Mouse (Mus musculus) Muller cell, postnatal 12 days (primary cell): ENCODE data around the gene Hscb.
"Not testable (repeated sequence)": the region's sequence is repeated elsewhere in the genome, so short reads cannot be mapped to it uniquely, and the experiment has no call there.

Source experiments
- DNase-seq: peaks from one replicate; pipeline ENCODE4 v3.0.0-alpha.2; 2015; ENCODE audit errors: inconsistent ontology term

The Hscb gene

DNA sequence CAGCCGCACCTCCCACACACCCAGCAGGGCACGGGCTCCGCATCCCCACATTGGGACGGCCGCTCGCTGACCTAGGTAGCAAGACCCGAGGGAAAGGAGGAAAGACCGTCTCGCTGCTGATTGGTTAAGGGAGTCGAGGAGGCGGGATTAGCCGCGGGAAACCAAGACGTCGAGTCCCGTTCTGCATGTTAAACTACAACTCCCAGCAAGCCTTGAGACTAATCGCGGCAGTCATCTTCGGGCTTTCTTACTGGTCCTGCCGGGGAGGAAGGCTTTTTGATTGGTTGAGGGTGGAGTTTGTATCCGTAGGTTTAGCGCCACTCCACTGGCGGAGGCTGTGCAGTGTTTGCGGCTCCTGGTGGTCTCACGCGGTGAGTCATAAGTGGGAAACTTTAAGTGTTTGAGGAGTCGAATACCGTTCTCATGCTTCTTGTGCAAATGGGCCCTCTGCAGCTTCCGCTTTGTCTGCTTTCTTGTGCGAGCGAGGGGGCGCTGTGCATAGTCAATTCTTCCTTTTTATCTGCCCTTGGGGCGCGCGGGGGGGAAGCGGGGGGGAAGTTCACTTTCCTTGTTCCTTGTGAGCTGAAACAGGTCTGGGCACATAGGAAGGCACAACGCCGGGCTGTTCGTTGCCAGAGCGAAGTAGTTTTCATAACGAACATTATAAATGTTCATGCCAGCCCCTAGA is at the start of gene Hscb, which contains the start of gene Chek2:
Gene Hscb (minus strand): TSS at position 100 of the 688 bp plus-strand sequence.
Gene Chek2 (plus strand): TSS at position 302 of the 688 bp plus-strand sequence.
- DNase-seq, result peak; percentile 99

DNA sequence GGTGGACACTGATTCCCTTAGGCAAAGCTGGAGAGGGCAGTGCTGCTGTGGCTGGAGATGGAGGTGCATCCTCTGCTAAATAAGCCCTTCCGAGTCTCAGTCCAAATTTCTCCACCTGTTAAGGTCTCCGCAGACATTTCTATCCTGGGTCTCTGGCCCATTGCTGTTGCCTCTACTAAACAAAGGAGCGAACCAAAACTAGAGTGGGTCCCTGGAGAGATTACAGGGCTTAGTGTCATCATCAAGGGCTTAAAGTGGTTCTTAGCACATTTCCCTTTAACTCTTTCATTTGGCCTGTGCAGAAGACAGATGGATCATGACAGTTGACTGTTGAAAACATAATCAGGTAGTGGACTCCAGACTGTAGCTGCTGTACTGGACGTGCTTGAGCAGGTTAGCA is 49.0 kb upstream of the Hscb start:
- DNase-seq, result no peak

DNA sequence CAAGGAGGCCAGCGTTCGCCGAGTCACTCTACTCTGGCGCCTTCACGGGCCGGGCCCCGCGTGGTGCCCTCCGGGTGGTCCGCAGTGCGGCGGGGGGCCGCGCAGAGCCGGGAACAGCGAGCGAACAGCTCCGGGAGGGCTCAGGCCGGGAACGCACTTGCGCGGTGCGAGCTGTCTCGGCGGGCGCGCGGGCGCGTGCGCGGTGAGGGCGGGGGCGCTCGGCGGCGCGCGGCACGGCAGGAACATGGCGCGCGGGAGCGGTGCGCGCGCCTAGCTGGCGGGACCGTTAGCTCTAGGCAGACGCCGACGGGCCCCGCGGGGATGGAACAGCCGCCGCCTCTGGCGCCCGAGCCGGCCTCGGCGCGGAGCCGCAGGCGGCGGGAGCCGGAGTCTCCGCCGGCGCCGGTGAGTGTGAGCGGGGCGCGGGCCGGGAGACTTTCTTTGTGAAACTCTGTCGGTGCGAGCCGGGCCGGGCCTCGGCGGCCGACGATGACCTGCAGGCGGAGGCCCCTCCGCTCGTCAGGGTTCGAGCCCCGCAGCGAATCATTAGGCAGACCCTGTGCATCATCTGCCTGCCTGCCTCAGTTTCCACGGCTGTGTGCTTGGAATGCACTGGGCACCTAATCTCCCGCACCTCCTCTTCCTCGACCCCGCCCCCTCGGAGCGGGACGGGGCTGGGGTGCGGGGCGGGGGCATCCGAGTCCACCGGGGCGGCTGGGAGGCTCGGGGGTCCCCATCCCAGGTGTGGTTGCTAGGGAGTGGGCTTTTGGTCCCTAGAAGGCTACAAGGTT is 40.2 kb upstream of the Hscb start, which contains the start of gene Ttc28:
Gene Ttc28 (plus strand): TSS at position 220 of the 791 bp plus-strand sequence.
- DNase-seq, result peak; percentile 85

DNA sequence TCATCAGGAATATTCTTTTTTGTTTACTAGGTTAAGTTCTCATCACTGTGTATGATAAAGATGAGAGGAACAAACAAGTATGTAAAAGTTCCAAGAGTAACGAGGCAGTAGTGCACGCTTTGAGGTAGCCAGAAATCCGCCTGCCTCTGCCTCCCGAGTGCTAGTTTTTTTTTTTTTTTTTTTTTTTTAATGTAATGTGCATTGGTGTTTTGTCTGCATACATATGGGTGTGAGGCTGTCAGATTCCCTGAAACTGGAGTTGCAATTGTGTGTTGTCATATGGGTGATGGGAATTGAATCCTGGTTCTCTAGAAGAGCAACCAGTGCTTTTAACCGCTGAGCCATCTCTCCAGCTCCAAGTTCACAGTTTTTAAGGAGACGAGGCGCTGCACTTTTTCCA is 39.5 kb upstream of the Hscb start:
- no peak for DNase-seq

DNA sequence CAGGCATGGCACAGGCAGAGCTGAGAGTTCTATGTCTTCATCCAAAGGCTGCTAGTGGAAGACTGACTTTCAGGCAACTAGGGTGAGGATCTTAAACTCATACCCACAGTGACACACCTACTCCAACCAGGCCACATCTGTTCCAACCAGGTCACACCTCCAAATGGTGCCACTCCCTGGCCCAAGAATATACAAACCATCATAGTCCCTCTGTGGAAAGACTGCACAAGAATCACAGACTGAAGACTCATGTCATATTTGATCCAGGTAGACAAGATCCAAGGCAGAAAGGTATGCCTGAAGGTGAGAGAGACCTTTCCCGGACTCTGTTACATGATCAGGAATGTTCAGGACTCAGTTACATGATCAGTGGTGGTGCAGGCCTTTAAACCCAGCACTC is 38.9 kb upstream of the Hscb start:
- not testable (repeated sequence) for DNase-seq

DNA sequence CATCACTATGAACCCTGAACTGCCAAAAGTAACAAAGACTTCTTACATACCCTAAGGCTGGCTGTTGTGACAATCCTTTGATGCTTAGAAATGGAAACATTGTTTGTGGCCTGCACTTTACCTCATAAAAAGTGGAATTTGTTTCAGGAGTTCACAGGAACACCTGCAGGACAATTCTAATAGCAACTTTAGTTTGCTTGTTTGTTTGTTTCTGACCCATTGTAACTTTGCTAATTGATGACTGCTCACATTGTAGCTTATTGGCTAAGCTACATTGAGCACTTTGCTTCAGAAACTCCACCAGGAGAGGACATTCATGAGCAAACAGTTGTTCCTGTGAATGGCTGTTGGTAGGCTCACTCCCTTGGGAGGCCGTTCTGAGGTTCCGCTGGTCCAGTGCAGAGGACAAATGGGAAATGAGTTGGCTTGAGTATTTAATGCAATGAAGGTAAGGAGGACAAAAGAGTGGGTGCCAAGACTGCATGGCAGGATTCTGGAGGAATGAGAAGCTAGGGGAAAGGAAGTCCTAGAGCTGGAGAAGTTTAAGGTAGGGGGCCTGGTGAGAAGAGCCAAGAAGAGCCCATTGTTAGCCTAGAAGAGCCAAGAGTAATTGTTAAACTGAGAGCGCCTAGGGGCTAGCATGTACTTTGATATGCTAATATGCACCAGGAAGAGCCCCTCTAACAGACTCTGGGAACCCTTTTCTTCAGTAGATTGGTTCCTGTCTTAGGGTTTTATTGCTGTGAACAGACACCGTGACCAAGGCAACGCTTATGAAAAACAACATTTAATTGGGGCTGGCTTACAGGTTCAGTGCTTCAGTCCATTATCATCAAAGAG is 38.3 kb upstream of the Hscb start:
- DNase-seq, result no peak

DNA sequence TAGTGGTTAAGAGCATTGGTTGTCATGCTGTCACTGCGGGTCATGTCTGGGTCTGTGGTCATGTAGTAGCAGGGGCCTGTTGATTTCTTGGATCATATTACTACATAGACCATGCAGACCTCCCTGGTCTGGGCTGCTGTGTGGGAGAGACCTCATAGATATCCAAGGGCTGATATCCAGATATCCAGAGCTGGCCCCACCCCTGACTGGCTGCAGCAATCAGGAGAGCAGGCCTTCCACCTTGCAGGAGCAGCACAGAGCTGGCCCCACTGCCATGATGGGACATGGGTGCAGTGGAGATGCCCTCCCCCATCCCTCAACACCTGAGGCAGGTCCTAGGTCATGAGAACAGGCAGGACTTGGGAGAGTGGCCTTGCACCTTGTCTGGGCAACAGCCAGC is 35.7 kb upstream of the Hscb start:
- no peak for DNase-seq

DNA sequence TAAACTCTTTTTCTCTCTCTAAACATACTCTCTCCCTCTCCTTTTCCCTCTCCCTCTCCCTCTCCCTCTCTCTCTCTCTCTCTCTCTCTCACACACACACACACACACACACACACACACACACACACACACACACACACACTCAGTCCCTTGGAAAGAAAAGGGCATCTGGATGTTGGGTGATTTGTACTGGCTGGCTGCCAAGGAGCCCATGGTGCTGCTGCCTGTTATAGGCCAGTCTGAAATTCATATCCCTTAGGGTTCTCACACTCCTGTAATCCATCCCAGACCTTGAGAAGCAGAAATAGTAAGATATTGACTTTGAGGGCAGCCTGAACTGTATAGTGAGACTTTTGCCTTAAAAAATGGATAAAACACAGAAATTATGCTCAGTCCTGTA is 35.1 kb upstream of the Hscb start:
- no peak for DNase-seq

DNA sequence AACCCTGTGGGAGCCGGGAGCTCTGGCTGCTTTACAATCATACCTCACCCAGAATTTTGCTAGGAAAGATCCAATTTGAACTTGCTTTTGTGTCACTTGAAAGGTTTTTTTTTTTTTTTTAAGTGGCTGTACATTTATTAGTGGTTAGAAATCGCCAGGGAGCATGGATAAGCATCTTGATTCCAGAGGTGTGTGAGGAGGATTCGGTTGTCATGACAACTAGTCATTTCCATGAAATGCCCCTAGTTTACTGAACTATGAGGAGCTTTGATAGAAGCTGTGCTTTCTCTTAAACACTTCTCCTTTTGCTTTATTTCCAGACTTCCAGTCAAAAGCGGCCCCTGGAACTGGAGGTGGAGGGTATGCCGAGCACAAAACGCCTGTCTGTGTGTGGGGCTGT is 33.6 kb upstream of the Hscb start:
- no peak for DNase-seq

DNA sequence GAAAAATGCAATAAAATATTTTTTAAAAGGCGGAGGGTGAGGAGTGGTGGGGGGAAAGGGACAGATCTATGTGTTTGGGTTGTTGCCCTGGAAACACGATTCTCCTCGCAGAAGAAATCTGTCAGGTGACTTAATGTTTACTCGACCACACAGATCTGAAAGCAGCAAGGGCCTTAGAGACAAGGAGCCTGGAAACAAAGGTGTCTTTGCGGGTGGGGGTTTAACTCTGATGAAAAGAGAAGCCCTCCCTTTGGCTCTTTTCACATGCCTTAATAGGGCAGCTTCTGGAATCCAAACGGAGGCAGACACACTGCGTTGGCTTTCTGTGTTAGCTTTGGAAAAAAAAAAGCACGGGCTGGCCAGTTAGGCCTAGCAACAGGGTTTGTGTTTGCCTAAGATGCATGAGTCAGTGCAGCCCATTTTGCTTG is 29.7 kb upstream of the Hscb start:
- peak; percentile 62 for DNase-seq

DNA sequence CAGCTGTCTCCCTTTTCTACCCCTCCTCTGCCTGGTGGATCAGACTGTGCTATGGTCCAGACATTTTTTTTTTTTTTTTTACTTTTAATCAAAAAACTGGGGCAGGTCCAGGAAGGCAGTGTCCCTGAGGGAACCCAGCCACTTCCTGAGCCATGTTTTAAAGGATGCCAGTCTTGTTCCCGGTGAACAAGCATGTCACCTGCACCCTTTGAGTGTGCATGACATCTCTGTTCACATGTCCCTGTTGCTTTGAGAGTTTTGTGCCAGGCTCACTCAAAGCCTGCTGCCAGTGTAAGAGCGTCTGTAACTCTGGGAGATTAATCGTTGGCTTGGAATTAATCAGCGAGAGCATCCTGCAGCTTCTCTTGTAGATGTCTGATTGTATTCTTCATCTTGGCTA is 28.9 kb upstream of the Hscb start:
- peak; percentile 11 for DNase-seq

DNA sequence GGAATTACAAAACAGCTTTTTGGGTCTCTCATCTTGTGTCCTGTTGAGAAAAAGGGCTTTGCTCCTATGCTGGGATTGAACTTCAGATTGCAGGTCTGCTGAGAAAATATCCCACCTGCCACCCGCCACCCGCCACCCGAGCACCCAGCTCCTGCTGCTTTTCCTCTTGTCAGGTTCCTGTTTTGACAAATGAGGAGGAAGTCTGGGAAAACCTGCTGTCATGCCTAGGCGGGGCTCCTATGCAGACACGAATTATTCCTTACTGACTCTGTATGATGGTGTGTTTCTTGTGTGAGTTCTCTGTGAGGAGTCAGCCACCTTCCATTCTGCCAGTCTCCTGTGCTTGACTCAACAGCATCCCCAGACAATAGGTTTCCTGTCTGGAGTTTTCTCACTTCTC is 20.9 kb upstream of the Hscb start:
- DNase-seq, result no peak

DNA sequence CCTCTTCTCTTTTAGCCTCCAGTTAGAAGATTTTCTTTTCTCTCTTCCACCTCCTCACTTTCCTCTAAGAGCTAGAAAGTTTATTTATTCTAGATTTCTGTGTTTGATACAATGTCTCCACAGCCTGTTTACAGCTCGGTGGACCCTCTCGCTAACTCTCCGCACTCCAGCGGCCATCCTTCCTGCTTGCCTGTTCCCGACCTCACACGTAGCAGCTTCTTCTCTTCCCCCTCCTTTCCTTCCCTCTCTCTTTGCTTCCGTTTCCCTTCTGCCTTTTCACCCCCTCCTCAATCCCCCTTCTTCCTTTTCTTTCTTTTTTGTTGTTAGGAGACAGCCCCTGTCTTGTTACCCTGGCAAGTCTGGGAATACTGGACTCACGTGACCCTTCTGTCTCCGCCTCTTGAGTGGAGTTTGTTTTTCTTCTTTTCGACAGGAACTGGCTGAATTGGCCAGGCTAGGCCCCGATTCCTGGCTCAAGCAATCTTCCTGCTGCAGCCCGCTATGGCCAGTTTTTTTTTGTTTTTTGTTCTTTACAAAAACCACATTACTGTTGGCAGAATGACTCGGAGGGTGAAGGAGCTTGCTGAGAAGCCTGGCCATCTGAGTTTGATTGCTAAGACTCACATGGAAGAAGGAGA is 19.6 kb upstream of the Hscb start:
- peak; percentile 12 for DNase-seq

DNA sequence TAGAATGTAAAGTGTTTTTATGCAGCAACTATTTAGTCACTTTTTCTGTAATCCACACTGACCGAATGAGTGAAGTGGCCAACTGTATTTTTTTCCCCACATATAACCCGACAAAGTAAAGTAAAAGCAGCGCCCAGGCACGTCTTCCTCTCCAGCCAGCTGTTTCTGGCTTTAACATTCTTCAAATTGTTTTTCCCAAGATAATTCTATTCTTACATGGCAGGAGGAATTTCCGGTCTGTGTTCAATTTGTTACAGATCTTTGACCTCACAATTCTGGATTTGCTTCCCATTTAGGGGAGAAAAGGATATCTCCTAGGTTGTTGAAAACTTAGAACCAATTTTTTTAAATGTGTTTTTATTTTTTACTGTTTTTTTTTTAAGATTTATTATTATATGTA is 17.5 kb upstream of the Hscb start:
- no peak for DNase-seq

DNA sequence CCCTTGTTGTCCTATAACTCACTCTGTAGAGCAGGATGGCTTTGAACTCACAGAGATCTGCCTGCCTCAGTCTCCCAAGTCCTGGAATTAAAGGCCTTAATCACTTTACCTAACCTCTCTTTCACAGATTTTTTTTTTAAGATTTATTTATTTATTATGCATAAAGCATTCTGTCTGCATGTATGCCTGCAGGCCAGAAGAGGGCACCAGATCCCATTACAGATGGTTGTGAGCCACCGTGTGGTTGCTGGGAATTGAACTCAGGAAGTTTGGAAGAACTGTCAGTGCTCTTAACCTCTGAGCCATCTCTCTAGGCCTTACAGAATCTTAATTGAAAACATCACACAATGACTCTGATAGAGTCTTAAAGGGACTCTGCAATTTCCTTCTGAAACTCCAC is 13.4 kb upstream of the Hscb start:
- DNase-seq, result no peak

DNA sequence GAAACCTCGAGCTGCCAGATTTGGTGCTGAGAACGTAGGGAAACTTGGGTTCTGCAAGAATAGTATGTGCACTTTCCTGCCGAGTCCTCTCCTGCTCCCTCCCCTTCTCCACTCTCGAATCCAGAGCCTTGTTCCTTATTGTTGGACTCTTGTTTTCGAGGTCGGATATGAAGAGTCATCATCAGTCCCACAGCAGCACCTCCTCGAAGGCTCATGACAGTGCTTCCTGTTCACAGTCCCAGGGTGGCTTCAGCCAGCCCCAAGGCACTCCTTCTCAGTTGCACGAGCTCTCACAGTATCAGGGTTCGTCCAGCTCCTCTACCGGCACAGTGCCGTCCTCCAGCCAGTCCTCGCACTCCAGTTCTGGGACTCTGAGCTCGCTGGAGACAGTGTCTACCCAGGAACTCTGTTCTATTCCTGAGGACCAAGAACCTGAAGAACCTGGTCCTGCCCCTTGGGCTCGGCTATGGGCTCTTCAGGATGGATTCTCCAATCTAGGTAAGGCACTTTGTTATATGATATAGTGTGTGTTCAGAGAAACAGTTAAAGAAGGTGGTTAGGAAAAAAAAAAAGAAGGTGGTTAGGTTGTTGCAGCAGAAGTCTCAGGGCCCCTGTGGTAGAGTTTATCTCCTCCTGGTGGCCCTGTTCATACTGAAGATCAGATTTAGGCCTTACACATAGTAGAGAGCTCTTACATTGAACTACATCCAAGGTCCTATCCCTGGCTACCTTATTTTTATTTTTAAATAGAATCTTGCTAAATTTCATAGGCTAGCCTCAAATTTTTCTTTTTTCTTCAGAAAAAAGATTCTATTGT is 1.7 kb upstream of the Hscb start:
- no peak for DNase-seq

DNA sequence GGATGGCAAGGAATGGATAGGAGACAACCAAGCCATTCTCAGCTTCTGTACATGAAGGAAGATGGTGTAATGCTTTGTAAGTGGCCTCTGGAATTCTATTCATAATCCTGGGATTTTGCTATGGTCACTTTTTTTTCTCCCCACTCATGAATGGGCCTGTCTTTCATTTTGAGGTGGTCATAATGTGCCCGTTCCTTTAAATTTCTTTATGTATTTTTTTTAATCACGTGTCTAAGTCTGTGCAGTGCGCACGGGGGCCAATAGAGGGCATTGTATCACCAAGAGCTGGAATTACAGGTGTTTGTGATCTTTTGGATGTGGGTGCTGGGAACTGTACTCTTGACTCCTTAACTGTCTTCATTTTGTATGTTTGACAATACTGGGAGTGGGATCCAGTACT is 888 bp upstream of the Hscb start:
- DNase-seq, result peak; percentile 11

DNA sequence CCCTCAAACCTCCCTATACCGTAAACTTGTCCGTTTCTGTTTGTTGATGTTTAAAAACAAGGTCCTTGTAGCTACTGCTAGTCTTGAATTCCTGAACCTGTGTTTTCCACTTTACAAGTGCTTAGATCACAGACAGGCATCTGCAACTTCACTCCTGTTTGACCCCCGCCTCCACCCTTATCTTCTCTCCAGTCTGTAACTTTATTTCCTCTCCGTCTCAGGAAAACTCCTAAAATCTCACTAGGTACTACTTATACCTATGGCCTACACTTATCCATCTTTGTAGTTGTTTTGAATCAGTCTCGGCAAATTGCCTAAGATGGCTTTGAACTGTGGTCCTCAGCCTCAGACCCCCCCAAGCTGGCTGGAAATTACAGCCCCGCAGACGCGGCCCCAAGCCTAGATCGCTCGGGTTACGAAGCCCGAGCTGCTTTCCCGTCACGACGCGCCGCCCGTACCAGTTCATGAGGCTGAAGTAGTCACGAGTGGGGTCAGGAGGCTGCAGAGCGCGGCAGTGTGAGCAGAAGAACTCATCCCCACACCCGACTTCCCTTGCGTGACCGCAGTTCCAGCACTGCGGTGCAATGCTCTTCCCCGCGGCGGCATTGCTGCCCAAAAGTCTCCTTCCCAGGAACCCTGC is 419 bp downstream of the Hscb start:
- no peak for DNase-seq

DNA sequence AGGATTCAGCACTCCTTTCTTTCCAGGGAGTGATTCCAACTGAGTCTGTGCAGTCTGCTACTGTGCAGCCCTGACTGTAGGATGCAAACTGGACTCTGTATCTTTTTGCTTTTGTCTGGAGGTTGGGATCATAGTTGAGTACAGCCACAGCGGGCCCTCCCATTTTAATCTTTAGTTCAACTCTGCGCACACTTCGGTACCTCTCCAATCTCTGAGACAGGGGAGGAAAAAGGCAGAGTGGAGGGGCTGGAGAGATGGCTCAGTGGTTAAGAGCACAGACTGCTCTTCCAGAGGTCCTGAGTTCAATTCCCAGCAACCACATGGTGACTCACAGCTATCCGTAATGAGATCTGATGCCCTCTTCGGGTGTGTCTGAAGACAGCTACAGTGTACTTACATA is 1.6 kb downstream of the Hscb start:
- not testable (repeated sequence) for DNase-seq

DNA sequence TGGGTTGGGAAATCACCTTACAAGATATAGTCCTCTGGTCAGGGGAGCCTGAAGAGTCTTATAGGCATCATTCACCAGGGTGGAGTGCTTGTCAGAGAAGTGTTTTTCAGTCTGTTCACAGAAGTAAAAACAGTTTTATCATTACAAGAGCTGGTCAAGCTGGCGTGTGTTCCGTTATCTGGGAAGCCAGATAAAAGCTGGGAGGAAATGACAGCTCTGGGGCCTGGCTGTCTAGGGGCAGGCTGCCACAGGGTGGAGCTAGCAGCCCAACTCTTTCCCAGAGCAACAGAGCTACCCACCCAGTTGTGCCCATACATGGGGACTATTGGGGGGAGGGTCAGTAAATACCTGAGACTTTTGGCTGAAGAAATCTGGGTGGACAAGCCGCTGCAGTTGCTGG is 3.6 kb downstream of the Hscb start:
- peak; percentile 12 for DNase-seq
